Mouse (Mus musculus) cerebellum, postnatal 14 days (tissue): ENCODE measurements around the gene Ugt8a.

ENCODE experiments used
- DNase-seq, 2 experiments: peaks; one replicate each; pipeline ENCODE4 v3.0.0; 2021; ENCODE audit warnings: mixed read lengths in 2 of 2

Ugt8a gene

DNA sequence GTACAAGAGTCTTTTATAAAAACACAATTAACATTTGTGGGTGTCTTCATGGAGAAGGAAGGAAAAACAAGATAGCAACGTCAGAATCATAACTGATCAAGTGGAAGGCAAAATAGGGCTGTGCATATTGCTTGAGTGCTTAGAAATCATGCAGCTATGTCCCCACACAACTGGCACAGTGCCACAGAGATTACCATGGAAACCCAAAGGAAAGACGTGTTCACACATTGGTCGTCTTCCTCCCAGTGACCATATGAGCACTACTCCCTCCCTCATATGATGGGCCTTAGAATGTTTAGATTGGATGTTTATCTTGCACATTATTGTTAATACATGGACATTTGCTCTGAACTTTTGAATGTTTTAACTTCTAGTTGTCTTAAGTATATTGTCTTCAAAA is 76.8 kb downstream of the Ugt8a start:
- peak; percentile 47 to 76 for DNase-seq

DNA sequence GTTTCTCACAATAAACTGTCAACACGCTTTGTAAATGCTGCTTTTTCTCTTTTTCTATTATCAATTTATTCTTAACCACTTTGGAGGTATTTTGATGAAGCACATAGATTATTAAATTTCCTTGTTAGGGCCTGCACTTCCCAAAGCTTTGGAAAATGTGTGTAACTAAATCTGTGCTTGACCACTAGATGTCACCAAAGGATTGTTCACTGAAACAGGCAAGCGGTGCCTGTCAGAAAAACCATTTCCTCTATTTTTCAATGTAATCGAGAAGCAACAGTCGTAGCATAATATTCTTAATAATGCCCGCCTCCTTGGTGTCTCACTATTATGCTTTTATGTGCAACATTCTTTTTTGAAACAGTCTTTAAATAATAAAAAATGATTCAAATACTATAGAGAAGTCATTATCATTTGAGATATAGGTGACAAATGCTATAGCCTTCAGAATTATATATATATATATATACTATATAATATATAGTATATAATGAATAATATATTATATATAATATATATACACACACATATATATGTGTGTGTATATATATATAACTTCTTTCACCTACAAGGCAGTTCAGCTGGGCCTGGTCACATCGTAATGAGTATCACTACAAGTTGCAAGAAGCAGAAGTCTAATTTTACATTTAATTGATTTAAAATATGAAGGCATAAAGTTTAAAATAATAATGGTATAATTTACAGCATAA is 89.1 kb downstream of the Ugt8a start:
- peak; percentile 55 to 71 for DNase-seq

DNA sequence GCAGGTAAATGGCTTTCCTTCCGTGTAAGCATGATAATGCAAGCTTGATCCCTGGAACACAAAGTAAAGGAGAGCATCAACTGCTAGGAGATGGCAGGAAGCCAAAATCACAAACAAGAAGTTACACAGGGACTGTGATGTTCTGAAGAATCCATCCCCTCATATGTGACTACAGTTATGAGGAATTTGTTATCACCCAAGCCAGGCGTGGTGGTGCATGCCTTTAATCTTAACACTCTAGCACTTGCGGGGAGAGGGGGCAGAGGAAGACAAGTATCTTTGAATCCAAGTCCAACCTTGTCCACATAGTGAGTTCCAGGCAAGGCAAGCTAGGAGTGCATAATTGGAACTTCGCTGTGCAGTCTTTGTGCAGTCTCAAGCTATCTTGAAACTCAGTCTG is 110.4 kb downstream of the Ugt8a start:
- peak in 1 of 2 experiments; percentile 25 for DNase-seq

DNA sequence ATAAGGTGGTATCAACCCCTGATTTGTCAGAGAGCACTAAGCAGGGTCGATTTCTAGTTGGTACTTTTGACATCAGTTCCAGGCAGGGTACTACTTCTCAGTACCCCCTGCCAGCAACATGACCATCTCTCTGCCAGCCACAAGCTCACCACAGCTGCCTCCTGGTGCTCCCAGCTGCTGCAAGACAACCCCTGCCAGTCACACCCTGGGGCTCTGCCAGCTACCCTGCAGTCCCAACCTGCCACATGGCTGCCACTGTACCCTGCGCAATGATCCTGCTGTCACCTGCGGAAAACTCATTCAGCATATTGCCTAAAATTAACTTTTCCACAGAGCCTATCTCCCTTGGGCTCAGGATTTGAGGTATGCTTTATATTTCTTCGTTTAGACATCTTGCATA is 111.2 kb downstream of the Ugt8a start:
- DNase-seq = peak; percentile 84 to 89

DNA sequence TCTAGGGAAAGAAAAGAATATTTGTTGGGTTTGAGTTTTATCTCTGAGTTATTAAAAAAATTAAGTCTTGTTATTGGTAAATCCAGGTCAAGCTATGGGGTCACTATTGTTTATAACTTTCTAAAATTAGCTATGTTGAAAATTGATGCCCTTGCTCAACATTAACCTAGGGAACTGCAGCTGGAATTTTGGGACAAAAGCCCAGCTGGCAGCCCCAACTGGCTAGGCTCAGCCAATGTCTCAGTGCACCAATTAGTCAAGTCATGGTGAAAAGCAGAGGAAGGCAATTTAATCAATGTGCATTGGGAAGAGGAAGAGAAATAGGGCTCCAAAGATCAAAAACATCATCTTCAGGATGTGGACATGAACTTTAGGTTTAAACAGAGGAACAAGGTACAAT is 118.7 kb downstream of the Ugt8a start:
- peak; percentile 11 to 15 for DNase-seq
